Mouse (Mus musculus) gastrocnemius, adult 8-10 months (tissue): ENCODE results near the gene Mt4. TPM values are rescaled to one million over a fixed set of nuclear protein-coding genes. Genes with fewer than 3 reads are reported as not detected.
"Not testable (repeated sequence)": the region's sequence is repeated elsewhere in the genome, so short reads cannot be mapped to it uniquely, and the experiment has no call there.

Experiments used
- DNase-seq, 2 experiments: peaks; one replicate each; pipeline ENCODE4 v3.0.0; 2022; ENCODE audit warnings: low spot score in 2 of 2
- total RNA-seq, 4 experiments: library from RNA; stranded (reverse); gene quantifications; 2 replicates each; pipeline ENCODE4 v1.2.4; 2022

Gene Mt4
- total RNA-seq, 4 experiments from 2014 or later: not detected

DNA sequence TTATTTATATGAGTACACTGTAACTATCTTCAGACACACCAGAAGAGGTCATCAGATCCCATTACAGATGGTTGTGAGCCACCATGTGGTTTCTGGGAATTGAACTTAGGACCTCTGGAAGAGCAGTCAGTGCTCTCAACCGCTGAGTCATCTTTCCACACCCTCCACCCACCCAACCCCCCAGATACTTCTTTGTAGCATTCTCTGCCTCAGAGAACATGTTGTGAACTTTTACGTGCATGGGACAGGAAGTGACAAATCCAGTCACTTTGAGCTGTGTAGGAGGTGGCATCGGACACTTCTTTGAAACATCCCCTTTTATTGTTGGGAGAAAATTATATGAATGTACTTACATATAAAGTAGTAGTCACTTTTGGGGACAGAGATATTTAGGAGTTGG is 2.4 kb upstream of the Mt4 start:
- DNase-seq: not testable (repeated sequence)

DNA sequence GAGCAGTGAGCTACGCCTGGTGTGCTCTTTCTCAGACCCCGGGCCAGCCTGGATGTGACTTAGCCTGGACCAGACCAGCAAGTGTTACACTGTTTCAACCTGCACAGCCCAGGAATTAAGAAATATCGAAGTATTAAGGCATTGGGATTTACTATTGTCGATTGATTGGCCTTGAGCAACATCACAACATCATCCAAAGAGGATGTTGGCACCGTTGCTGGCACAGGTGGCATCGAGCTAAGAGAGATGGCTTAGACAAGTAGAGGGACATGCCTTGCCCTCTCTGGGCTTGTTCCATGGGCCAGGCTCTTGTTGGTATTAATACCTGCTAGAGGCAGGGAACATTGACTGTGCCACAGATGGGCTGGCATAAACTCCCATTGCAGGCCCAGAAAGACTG is 1.4 kb upstream of the Mt4 start:
- DNase-seq: no peak

DNA sequence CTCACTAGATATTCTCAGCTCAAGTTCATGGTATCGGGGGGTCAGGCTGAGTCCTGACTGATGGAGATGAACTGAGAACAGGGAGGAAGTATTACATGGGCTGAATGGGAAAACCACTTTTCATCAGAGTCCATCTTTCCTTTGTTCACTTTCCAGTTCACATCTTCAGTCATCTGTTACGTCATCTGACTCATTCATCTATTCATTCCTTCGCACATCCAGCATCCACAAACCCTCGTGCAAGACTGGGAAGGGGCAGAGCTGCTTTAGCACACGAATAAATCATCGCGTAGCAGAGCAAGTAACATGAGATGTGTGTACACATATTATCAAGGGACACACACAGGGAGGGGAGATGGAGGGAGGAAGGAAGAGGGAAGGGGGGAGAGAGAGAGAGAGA is 805 bp upstream of the Mt4 start:
- no peak for DNase-seq

DNA sequence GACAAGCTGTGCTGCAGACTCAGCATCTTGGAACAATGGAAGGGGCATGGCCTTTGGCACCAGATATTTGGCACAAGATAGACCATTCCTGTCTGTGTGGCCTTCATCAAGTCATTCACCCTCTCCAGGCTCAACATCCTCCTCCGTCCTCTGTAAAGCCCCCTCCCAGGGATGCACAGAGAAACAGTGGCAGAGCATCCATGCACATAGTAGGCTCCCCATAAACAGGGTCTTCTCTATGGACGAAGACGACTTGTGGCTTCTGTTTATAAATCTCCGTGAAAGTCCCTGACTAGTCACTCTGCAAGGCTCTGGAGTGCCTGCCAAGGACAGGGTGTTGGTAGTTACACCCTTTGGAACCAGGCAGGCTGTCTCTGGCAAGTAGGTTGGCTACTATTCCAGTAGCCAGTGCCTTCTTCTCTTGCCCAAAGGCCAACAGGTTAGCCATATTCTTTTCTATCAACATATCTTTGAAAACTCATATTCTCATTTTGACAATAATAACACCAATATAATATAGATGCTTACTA is 3.3 kb downstream of the Mt4 start:
- peak in 1 of 2 experiments; percentile 12 for DNase-seq

DNA sequence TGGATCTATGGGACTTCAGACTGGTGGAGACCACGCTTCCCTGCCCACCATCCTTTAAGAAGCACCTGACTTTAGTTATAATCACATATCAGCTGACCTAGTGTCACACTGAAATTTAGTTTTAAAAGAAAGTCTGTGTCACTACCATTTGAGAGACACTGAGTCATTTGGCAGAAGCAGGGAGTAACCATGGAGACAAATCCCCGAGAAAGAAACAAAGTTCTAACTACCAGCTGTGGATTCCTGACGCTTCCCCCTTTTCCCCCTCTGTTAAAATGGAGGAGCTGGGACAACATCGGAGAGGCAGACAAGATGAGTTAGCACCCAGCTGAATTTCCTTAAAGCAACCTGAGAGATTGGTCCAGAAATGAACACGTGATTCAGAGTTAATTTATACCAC is 11.2 kb downstream of the Mt4 start:
- DNase-seq: no peak

DNA sequence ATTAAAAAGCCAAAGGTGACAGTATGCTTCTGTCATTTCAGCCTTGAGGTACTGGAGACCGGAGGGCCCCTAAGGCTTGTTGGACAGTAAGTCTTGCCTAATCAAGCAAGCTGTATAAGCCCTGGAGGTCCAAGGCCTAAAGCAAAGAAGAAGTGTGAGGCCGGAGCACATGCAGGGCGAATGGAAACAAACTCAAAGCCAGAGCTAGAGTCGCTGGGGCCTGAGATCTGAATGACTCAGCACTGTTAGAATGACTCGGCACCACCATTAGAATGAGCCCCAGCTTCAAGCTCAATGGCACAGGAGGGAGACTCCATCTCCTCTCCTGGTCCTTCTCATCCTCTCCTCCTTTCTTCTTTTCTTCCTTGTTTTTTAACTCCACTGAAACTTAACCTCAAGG is 13.9 kb downstream of the Mt4 start:
- DNase-seq: no peak

DNA sequence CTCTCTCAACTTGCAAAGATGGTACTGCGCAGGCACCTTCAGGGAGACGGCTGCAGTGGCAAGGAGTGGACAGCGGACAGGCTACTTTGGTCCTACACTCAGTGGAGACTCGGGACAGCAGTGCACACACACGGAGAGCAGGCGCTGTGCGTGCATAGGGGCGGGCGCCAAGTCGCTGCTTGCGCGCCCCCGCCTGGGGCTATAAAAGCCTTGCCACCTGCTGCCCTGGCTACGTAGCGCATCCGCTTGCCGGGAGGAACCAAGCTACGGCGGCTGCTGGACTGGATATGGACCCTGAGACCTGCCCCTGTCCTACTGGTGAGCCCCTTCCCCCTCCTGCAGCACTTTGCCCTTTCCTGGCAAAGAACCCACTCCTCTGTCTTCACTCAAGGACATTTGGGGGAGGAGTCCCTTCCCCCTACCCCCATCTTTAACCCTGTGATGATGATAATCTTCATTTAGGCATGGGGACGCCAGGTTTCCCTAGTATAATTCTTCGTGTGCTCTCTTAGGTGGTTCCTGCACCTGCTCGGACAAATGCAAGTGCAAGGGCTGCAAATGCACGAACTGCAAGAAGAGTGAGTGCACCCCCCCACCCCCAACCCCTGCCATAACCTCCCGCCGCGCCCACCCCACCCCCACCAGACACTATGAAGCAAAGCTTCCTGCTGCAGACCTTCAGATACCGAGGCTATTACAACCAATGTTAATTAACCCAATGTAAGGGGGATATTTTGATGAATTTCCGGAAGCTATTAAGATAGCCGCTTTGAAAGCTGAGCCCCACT is 15.7 kb downstream of the Mt4 start, which contains the start of gene Mt3:
Gene Mt3 (plus strand): TSS at position 95 of the 788 bp plus-strand sequence.
- DNase-seq: peak in 1 of 2 experiments; percentile 50

DNA sequence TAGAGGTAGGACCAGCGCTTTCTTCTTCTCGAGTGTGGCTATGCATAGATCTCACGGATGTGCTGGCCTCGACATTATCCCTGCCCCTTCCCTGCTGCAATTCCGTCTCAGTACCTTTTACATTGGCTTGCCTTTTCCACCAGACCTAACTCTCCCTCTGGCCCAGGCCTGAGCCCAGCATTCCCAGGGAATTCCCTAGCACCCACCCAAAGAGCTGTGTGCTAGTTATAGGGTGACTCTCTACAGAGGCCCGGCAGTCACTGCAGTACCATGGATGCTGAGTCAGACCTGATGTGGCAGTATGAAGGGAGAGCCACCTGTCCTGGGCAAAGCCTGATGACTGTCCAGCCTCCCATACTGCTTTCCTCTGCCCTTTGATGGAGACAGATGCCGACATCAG is 16.5 kb downstream of the Mt4 start:
- DNase-seq: no peak

DNA sequence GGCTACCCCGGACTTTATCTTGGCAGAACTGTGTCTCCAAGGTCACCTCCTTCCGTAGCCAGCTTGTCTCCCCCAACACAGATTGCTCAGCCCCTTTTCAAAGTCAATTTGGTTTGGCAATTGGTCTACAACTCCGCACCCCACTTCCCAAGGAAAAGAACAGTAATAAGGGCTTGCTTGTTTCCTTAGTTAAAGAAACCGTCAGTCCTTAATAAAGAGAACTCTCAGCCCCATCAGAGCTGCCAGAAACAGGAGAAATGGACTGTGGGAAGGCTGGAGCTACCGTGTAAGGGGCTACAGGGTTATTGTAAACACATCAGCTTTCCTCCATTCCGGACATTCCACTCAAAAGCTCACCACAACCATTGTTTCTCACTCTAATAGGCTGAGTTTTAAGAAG is 17.5 kb downstream of the Mt4 start:
- DNase-seq: no peak

DNA sequence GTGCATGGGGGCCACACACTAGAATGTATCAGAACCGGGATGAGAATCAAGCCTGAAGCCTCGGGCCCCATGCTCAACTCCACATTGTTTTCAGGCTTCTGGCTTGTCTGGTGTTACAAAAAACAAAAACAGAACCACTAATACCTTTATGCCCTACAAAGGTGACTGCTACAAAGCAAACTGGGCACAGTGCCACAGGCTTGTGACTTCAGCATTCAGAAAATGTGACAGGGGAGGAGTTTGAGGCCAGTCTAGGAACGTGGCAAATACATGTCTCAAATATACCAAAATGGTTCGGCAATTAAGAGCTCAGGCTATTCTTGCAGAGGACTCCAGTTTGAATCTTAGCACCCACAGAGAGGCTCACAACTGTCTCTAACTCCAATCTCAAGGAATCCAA is 19.1 kb downstream of the Mt4 start:
- DNase-seq: no peak

DNA sequence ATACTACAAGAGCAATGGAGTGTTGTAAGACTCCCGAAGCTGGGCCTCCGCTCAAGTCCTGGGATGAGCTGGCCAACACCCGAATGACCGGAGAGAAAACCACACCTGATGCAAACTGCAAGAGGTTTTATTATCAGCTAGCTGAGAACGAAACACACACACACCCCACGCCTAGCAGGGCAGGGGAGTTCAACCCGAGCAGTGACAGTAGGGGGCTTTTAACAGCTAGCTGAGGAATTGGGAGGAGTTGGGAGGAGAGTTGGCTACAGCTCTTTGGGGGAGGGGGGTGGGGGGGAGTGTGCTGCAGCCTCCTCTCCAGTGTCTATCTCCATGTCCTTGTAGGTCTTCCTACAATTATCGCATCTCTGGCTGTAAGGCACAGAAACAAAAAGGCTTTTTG is 28.8 kb downstream of the Mt4 start:
- not testable (repeated sequence) for DNase-seq

DNA sequence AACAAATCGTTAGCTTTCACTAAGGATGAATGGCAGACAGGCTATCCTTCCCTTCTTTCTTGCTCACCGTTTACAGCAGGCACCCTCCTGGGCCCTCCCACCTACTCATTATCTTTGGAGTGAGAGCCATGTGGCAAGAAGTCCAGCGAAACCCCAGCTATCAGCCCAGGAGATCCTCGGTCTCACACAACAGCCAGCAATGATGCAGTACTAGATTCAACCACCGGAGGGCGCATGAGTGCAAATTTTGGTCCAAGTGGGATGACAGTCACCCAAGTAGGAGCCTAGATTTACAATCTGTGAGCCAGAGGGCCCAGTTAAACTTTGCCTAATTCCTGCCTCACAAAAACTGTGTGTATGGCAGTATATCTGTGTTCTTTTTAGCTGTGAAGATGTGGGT is 30.2 kb downstream of the Mt4 start:
- peak; percentile 82 to 83 for DNase-seq

DNA sequence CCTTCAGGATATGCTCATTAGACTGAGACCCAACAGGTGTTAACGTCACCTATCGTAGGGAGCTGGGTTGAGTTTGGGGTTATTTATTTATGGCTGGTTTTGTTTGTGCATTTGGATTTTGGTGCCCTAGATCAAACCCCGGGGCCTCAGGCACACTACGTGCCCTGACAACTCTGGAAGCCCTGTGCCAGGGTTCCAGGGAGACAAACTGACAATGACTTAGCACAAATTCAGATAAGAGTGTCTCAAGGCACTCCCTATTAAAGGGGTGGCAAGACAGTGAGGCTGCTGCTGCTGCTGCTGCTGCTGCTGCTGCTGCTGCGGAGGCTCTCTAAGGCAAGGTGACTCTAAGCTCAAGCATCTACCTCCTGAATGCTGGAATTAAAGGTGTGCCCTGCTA is 32.5 kb downstream of the Mt4 start:
- no peak for DNase-seq

DNA sequence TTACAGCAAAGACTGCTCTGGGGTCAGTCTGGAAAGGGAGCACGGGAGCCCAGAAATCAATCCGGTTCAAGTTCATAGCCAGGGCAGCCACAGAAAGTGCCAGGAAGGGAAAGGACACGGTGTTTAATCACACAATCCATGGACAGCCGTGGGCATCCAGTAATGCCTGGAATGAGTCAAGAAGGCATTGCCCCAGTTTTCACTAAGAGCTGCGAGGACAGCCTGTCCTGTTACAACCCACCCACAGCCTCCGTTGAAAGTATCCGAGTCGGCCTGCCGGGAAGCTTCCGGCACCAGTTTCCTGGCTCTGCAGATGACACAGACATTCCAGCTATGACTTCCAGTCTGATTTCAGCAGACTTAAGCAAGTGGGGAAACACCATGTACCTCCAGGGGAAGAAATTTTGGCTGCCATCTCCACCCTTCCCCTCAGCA is 34.3 kb downstream of the Mt4 start:
- DNase-seq: peak; percentile 62 to 63

DNA sequence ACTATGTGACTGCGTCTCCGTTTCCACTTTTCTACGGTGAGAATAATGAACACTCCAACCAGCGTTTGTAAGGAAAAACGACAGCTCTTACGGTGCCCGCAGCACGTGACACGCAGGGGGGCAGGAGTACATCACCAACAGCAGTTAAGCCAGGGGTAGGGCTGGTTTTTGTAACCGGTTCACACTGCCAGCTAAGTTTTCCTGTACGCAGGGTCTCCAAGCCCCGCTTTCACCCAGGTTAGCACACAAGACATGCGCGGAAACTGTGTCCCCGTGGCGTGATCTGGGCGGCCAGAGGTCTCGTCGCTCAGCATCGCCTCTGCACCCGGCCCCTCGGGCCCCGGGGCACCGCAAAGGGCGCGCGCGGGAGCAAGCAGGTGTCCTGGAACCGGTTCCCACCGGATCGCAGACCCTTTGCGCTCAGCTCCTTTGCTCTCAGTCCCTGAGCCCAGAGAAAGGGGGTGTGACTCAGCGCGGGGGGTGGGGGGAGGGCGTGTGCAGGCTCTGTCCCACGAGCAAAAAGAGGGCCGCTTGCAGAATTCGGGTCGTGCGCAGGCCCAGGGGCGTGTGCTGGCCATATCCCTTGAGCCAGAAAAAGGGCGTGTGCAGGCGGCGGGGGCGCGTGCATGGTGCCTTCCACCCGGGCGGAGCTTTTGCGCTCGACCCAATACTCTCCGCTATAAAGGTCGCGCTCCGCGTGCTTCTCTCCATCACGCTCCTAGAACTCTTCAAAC is 35.2 kb downstream of the Mt4 start, which contains the start of gene Mt2:
Gene Mt2 (plus strand): TSS at position 590 of the 734 bp plus-strand sequence.
- peak; percentile 57 to 61 for DNase-seq

DNA sequence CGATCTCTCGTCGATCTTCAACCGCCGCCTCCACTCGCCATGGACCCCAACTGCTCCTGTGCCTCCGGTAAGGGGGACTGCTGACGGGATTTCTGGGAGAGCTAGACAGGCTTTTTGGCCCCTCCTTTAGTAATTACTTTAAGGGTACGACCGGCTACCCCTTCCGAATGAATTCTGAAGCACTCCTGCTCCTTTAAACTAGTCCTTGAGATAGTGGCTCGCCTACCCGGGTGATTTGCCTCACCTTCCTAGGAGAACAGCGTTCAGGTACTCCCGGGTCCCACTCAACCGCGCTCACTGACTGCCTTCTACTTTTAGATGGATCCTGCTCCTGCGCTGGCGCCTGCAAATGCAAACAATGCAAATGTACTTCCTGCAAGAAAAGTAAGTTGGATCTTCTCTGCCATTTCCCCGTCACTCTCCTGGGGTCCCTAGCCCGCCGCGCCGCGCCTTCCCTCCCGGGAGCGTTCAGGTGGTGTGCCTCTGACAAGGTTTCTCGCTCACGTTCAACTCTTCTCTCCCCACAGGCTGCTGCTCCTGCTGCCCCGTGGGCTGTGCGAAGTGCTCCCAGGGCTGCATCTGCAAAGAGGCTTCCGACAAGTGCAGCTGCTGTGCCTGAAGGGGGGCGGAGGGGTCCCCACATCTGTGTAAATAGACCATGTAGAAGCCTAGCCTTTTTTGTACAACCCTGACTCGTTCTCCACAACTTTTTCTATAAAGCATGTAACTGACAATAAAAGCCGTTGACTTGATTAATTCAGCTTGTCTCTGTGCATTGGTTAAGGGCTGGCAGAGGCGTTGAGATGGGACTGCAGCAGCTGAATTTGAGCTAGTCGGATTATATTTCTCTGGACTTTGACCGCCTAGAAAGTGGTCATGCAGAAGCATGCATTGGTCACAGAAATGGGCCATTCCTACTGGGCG is 36.1 kb downstream of the Mt4 start:
- DNase-seq: no peak

DNA sequence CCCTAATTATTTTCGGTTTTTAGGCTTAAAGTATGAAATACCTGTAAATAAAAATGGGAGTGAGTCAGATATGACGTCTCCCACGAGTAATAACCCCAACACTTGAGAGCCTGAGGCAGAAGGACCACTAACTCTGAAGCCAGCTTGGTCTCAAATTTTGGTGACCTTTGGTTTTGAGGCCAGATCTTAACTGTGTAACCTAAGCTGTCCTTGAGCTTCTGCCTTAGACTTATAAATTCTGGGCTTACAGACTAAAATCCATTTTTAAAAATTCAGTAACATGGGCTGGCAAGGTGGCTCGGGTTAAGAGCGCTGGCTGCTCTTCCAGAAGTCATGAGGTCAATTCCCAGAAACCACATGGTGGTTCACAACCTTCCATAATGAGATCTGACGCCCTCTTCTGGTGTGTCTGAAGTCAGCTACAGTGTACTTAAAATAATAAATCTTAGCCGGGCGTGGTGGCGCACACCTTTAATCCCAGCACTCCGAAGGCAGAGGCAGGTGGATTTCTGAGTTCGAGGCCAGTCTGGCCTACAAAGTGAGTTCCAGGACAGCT is 36.9 kb downstream of the Mt4 start:
- DNase-seq: no peak

DNA sequence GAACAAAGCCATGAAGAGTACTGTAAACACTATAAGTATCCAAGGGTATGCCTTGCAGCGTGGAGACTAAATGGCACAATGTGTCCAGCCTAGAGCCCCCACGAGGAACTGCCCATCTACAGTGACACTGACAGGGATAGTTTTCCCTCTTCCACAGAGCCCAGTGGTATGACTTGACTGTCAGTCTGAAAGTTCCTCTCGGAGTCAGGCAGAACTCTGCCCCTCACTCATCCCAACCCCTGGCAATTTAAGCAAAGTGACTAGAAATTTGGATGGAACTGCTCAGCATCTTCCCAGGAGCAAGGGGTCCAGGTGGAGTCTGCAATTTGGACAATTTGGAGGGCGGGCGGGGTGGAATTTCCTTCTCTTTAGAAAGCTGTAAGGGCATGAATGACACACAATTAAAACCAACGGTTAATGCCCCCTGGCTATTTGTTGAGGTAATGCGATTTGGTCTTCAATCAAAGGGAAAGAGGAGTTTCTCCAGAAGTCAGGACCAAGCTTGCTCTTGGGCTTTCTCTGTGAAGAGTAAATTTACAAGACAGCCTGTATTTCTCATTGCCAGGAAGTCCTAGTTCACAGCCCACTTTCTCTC is 37.7 kb downstream of the Mt4 start:
- DNase-seq: no peak

DNA sequence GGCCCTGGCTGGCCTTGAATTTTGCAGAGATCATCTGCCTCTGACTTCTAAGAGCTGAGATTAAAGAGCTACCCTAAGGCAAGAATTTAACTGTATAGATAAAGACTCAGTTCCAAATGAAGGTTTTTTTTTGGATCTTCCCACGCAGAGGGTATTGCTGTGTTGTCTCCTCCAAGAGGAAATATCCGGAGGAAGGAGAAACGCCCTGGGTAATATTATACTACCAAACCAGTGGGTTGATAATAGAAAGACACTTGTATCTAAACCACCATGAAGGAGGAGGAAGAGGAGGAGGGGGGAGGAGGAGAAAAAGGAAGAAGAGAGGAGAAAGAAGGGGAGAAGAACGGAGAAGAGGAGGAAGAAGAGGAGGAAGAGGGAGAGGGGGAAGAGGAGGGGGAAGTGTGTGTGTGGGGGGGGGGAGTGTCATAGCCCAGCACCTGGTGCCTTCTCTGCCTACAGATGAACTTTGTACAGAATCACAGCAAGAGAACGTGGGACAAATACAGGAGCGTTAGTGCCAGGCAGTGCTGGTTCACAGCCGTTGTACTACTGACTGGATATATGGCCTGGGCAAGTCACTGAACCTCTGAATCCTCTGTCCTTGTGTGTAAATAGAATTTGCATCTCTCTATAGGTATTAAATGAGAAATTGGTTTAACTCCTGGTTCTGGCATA is 40.9 kb downstream of the Mt4 start:
- no peak for DNase-seq
